Mouse (Mus musculus): ENCODE measurements around the gene Def6.
A peak's percentile ranks its signal among the peaks of the same experiment; 100 is the strongest.

The Def6 gene

GRCm38 (mm10) chr17:28207591-28208313 lies at the start of gene Def6:
Gene Def6 (plus strand): TSS chr17:28207778.
- DNase-seq = peak; percentile 85 to 86

- DNase-seq = no peak
Measured at GRCm38 (mm10) chr17:28160361-28160760, 47.2 kb upstream of the Def6 start.

- no peak for DNase-seq
Measured at GRCm38 (mm10) chr17:28161310-28161881, 46.2 kb upstream of the Def6 start.

- peak; percentile 46 to 50 for DNase-seq
Measured at GRCm38 (mm10) chr17:28163666-28164065, 43.9 kb upstream of the Def6 start.

- peak; percentile 26 to 35 for DNase-seq
Measured at GRCm38 (mm10) chr17:28170460-28171305, 36.9 kb upstream of the Def6 start.

- no peak for DNase-seq
Measured at GRCm38 (mm10) chr17:28172690-28173089, 34.9 kb upstream of the Def6 start.

GRCm38 (mm10) chr17:28176775-28177539 lies 30.6 kb upstream of the Def6 start, which contains the start of gene Zfp523:
Gene Zfp523 (plus strand): TSS chr17:28177129.
- peak; percentile 80 to 83 for DNase-seq

GRCm38 (mm10) chr17:28177540-28178046 lies 30.0 kb upstream of the Def6 start:
- peak in 1 of 2 experiments; percentile 35 for DNase-seq

- DNase-seq = no peak
Measured at GRCm38 (mm10) chr17:28180331-28180730, 27.2 kb upstream of the Def6 start.

GRCm38 (mm10) chr17:28180783-28181544 lies 26.6 kb upstream of the Def6 start:
- DNase-seq = no peak

- DNase-seq = no peak
Measured at GRCm38 (mm10) chr17:28184971-28185638, 22.5 kb upstream of the Def6 start.

- no peak for DNase-seq
Measured at GRCm38 (mm10) chr17:28188313-28188712, 19.3 kb upstream of the Def6 start.

GRCm38 (mm10) chr17:28192754-28193153 lies 14.8 kb upstream of the Def6 start:
- DNase-seq = no peak

GRCm38 (mm10) chr17:28193559-28193958 lies 14.0 kb upstream of the Def6 start:
- DNase-seq = no peak

- DNase-seq = no peak
Measured at GRCm38 (mm10) chr17:28195033-28195432, 12.5 kb upstream of the Def6 start.

- DNase-seq = no peak
Measured at GRCm38 (mm10) chr17:28197646-28198045, 9.9 kb upstream of the Def6 start.

- DNase-seq = no peak
Measured at GRCm38 (mm10) chr17:28201982-28202381, 5.6 kb upstream of the Def6 start.

GRCm38 (mm10) chr17:28204052-28204720 lies 3.4 kb upstream of the Def6 start:
- peak; percentile 52 to 62 for DNase-seq

GRCm38 (mm10) chr17:28205443-28205842 lies 2.1 kb upstream of the Def6 start:
- DNase-seq = no peak

GRCm38 (mm10) chr17:28207092-28207491 lies 486 bp upstream of the Def6 start:
- peak in 1 of 2 experiments; percentile 62 for DNase-seq

- no peak for DNase-seq
Measured at GRCm38 (mm10) chr17:28208314-28208612, 685 bp downstream of the Def6 start.
